Comparison of ENCODE assay signal across 8 mouse cellular contexts in the genomic region with DNA sequence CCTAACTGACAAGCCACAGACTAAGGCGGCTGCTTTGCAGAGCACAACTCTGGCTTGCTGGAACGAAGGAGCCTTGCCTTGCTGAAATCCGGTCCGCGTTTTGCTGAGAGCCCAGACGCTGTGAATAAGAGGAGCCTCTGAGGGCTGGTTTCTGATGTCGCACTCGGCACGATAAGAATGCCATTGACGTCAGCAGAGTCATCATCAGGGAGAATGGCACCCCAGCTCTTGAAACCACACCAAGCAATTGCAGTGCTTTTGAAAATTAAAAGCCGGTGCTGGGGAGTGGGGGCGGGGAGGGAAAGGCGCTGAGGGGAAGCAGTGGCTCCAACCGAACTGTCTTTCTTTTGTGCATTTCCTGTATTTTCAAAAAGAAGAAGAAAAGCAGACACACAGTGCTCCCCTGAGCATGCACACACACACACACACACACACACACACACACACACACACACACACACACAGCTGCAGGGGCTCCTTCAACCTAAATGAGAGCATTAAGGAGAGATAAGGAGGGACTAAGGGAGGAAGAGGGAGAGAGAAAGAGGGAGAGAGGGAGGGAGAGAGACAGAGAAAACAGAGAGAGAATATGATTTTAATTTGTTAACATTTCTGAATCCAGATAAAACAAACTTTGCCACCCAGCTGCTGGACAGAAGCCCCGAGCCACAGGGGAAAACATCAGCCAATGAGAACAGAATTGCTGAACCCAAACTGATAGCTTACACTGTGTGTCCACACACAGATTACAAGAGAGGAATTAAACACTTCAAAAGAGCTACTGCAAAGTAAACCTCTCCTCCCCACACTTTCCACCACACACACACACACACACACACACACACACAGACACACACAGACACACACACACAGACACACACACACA.
DNase-seq lines count a peak whose midpoint lies in the region; ATAC-seq lines count a peak whose summit lies in the region.

No protein-coding gene starts in this region.

- peak; percentile 95 for ATAC-seq in intestine, embryonic 15.5 days
- ATAC-seq in megakaryocyte-erythroid progenitor cell, adult 5-6 weeks (replicated peaks; ENCODE audit: low FRiP score, low TSS enrichment, poor library complexity, severe bottlenecking) = peak; percentile 95

- peak overlapping the region; percentile 49 for H3K9ac ChIP-seq in intestine, embryonic 15.5 days

- no peaks in the 10 kb centered on the region for H3K9me3 ChIP-seq in intestine, embryonic 15.5 days

- peaks cover 16% of the 10 kb centered on the region for H3K4me1 ChIP-seq in intestine, embryonic 15.5 days (replicated peaks)

- H3K36me3 ChIP-seq in intestine, embryonic 15.5 days = no peaks in the 10 kb centered on the region

- peak; percentile 90 for DNase-seq in adrenal gland, adult 8-10 months
- DNase-seq in embryo, embryonic 11.5 days (ENCODE audit: low read depth, low spot score) = peak; percentile 91
- peak; percentile 89 to 90 for DNase-seq in gastrocnemius, postnatal 36 days
- peak; percentile 94 to 96 for DNase-seq in left cerebral cortex, postnatal 14 days (ENCODE audit: low spot score in 2 of 2)
- DNase-seq in right cerebral cortex, postnatal 14 days = peak; percentile 95
- peak; percentile 85 for DNase-seq in urinary bladder, postnatal 25 days (ENCODE audit: low spot score)

- WGBS in intestine, embryonic 15.5 days = under 1% methylated on average over 15 of the region's 15 CpGs

- peak overlapping the region; percentile 95 for H3K27ac ChIP-seq in intestine, embryonic 15.5 days

- intact Hi-C loops in gastrocnemius, postnatal 36 days (cut with DNase I) = loop anchor here (1.0 to 10.0 kb wide), 3 partner anchors 45 to 1448 kb away; no protein-coding TSS in a partner anchor
- intact Hi-C loops in left cerebral cortex, postnatal 14 days (cut with DNase I) = loop anchor here (5.0 kb wide), 2 partner anchors 45 to 80 kb away; no protein-coding TSS in a partner anchor

- peak overlapping the region; percentile 69 for H3K4me2 ChIP-seq in intestine, embryonic 15.5 days (replicated peaks)

- H3K27me3 ChIP-seq in intestine, embryonic 15.5 days (replicated peaks) = no peaks in the 10 kb centered on the region

- H3K4me3 ChIP-seq in intestine, embryonic 15.5 days (replicated peaks) = peak overlapping the region; percentile 30

Comparison
In these comparisons a context has a peak if more than half of its experiments do, and no peak if none do; other contexts are left out.
1. Peak in every context shown above with its lines: DNase-seq, ATAC-seq, H3K4me3 ChIP-seq and H3K27ac ChIP-seq.